Mouse (Mus musculus) liver, embryonic 14.5 days (tissue): Measurements from ENCODE around the gene Mnd1.

Experiments used
- CTCF ChIP-seq: IDR thresholded peaks from 2 replicates; pipeline ENCODE4 v1.5.1; 2016; ENCODE audit warnings: antibody characterized with exemption, low read depth, control low read depth
- EP300 ChIP-seq: IDR thresholded peaks from 2 replicates; pipeline ENCODE4 v1.6.1; 2016; ENCODE audit warnings: antibody characterized with exemption, low read depth

DNA sequence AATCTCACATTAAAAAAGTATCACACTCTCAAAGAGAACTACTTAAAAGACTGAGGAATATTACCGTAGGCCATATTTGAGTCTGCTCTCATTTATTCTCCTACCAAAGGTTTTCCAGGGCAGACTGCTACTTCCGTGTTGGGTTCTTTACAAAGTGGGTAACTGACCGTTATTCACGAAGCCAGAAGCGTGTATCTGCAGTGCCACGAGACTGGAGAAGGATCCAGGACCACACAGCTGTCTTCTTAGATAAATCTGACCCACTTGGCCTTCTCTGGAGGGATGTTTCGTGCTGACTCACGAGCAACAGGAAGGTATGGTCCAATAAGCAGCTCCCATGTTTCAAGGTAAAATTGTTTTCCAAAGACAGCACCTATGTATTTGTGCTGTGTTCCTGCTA is 113.8 kb downstream of the Mnd1 start:
- TF ChIP-seq EP300 (peak; percentile 92), CTCF (no peak)
